Comparison of ENCODE assay signal across 8 mouse cellular contexts in genomic region chr2:109693178-109694115, GRCm38 (mm10). TPM values are rescaled to one million over a fixed set of nuclear protein-coding genes. Genes with fewer than 3 reads are reported as not detected.
DNase-seq lines count a peak whose midpoint lies in the region; ATAC-seq lines count a peak whose summit lies in the region.

No protein-coding gene starts in this region.

- WGBS in embryonic facial prominence, embryonic 11.5 days: under 1% methylated on average over 65 of the region's 67 CpGs
- 1% methylated on average over 67 of the region's 67 CpGs for WGBS in heart, embryonic 16.5 days
- WGBS in lung, embryonic 15.5 days: under 1% methylated on average over 67 of the region's 67 CpGs

- ATAC-seq in embryonic facial prominence, embryonic 11.5 days (replicated peaks; ENCODE audit: insufficient number of reproducible peaks, low FRiP score, low TSS enrichment, low read depth): peak; percentile 76
- ATAC-seq in heart, embryonic 16.5 days (replicated peaks; ENCODE audit: extremely low read depth, insufficient read depth, low FRiP score): 0 out of 2 replicates have a peak, but pooled peaks have one; percentile 49
- peak; percentile 70; the same call in 1 of the 2 replicates for ATAC-seq in lung, embryonic 15.5 days (ENCODE audit: borderline replicate concordance, extremely low read depth, low FRiP score, low TSS enrichment)

- H3K4me3 ChIP-seq in embryonic facial prominence, embryonic 11.5 days (ENCODE audit: low read depth, low read length): peak overlapping the region; percentile 60
- H3K4me3 ChIP-seq in heart, embryonic 16.5 days (ENCODE audit: low read length): peak overlapping the region; percentile 66
- H3K4me3 ChIP-seq in lung, embryonic 15.5 days: peak overlapping the region; percentile 49

- peak overlapping the region; percentile 31; the same call in 1 of the 2 replicates for H3K27ac ChIP-seq in embryonic facial prominence, embryonic 11.5 days (replicated peaks; ENCODE audit: low read depth, low read length)
- H3K27ac ChIP-seq in heart, embryonic 16.5 days (ENCODE audit: low read length): no peak overlapping the region
- no peak overlapping the region for H3K27ac ChIP-seq in lung, embryonic 15.5 days

- no peaks in the 10 kb centered on the region for H3K4me1 ChIP-seq in embryonic facial prominence, embryonic 11.5 days (ENCODE audit: control insufficient read depth, insufficient read depth, low read length)
- peaks cover 13% of the 10 kb centered on the region for H3K4me1 ChIP-seq in heart, embryonic 16.5 days (ENCODE audit: control insufficient read depth, insufficient read depth, low read length)
- peaks cover 9% of the 10 kb centered on the region; the same call in 1 of the 2 replicates for H3K4me1 ChIP-seq in lung, embryonic 15.5 days

- peak overlapping the region; percentile 75 for H3K4me2 ChIP-seq in embryonic facial prominence, embryonic 11.5 days (ENCODE audit: low read depth, low read length)
- H3K4me2 ChIP-seq in heart, embryonic 16.5 days (ENCODE audit: low read depth, low read length): peak overlapping the region; percentile 95
- peak overlapping the region; percentile 83 for H3K4me2 ChIP-seq in lung, embryonic 15.5 days

- no peaks in the 10 kb centered on the region for H3K27me3 ChIP-seq in embryonic facial prominence, embryonic 11.5 days (ENCODE audit: control insufficient read depth, insufficient read depth, low read length)
- peaks cover 39% of the 10 kb centered on the region for H3K27me3 ChIP-seq in heart, embryonic 16.5 days (ENCODE audit: control insufficient read depth, insufficient read depth, low read length)
- peaks cover 54% of the 10 kb centered on the region for H3K27me3 ChIP-seq in lung, embryonic 15.5 days

- peak; percentile 11 for DNase-seq in urinary bladder, postnatal 14 days (ENCODE audit: low spot score)
- no peak for DNase-seq in urinary bladder, postnatal 10 days (ENCODE audit: low spot score)
- peak; percentile 82 for DNase-seq in embryonic facial prominence, embryonic 11.5 days (ENCODE audit: low spot score)
- DNase-seq in kidney, postnatal 25 days: peak; percentile 40 to 66
- DNase-seq in right cerebral cortex, postnatal 10 days (ENCODE audit: low spot score in 2 of 2): peak; percentile 52 to 60
- no peak for DNase-seq in spleen, postnatal 14 days (ENCODE audit: low spot score in 2 of 2)

- peak overlapping the region; percentile 66 for H3K9ac ChIP-seq in embryonic facial prominence, embryonic 11.5 days (replicated peaks; ENCODE audit: low read length)
- H3K9ac ChIP-seq in heart, embryonic 16.5 days (ENCODE audit: low read length): peak overlapping the region; percentile 55
- H3K9ac ChIP-seq in lung, embryonic 15.5 days: peak overlapping the region; percentile 20

- H3K9me3 ChIP-seq in embryonic facial prominence, embryonic 11.5 days (replicated peaks; ENCODE audit: control insufficient read depth, low read length): no peaks in the 10 kb centered on the region
- no peaks in the 10 kb centered on the region for H3K9me3 ChIP-seq in heart, embryonic 16.5 days (replicated peaks; ENCODE audit: control insufficient read depth, low read length)
- no peaks in the 10 kb centered on the region for H3K9me3 ChIP-seq in lung, embryonic 15.5 days

- no peaks in the 10 kb centered on the region for H3K36me3 ChIP-seq in embryonic facial prominence, embryonic 11.5 days (replicated peaks; ENCODE audit: control insufficient read depth, insufficient read depth, low read depth, low read length)
- H3K36me3 ChIP-seq in heart, embryonic 16.5 days (ENCODE audit: control insufficient read depth, insufficient read depth): no peaks in the 10 kb centered on the region
- H3K36me3 ChIP-seq in lung, embryonic 15.5 days: no peaks in the 10 kb centered on the region

RNA-seq across cellular contexts. Expression of gene Bdnf, which starts 18.9 kb away (rescaled TPM):
- 6.6 and 7.9 TPM in 2 replicates for polyA plus RNA-seq in embryonic facial prominence, embryonic 11.5 days (2014; fragmentation: Nextera tagmentation; extraction: Ambion mirVana)
- 0.50 and 0.55 TPM in 2 replicates for polyA plus RNA-seq in heart, embryonic 16.5 days (2015; fragmentation: Nextera tagmentation; extraction: Ambion mirVana)
- polyA plus RNA-seq in lung, embryonic 15.5 days (2015; fragmentation: Nextera tagmentation; extraction: Ambion mirVana): 0.62 and 0.67 TPM in 2 replicates

Comparison
In these comparisons a context has a peak if more than half of its experiments do, and no peak if none do; other contexts are left out.
1. DNase-seq: peak in urinary bladder, postnatal 14 days (single experiment), embryonic facial prominence, embryonic 11.5 days (single experiment), kidney, postnatal 25 days (2 of 2) and right cerebral cortex, postnatal 10 days (2 of 2); none in urinary bladder, postnatal 10 days (single experiment) and spleen, postnatal 14 days (0 of 2).
2. Peak in every context shown above with its lines, with median percentiles within 50 percentile points of each other: ATAC-seq, H3K4me2 ChIP-seq, H3K4me3 ChIP-seq and H3K9ac ChIP-seq.